Mouse (Mus musculus) heart, embryonic 10.5 days (tissue): Measurements from ENCODE around the gene Wdr83. TPM values are rescaled to one million over a fixed set of nuclear protein-coding genes. Genes with fewer than 3 reads are reported as not detected.
"Not testable (repeated sequence)": the region's sequence is repeated elsewhere in the genome, so short reads cannot be mapped to it uniquely, and the experiment has no call there.

Experiments
- DNase-seq: peaks from one replicate; pipeline ENCODE4 v3.0.0-alpha.2; 2017; ENCODE audit warnings: low spot score
- H3K27ac ChIP-seq: fragments of 300-500 bp; sonication (generic); 2 replicates; pipeline ENCODE4 v1.5.1; 2016; ENCODE audit warnings: mild to moderate bottlenecking
- H3K27me3 ChIP-seq: fragments of 300-500 bp; sonication (generic); 2 replicates; pipeline ENCODE4 v1.6.1; 2016; ENCODE audit warnings: mild to moderate bottlenecking; ENCODE audit not compliant: poor library complexity, insufficient read depth, severe bottlenecking
- H3K36me3 ChIP-seq: fragments of 300-500 bp; sonication (generic); 2 replicates; pipeline ENCODE4 v1.6.1; 2016; ENCODE audit warnings: mild to moderate bottlenecking, moderate library complexity
- H3K4me1 ChIP-seq: fragments of 300-500 bp; sonication (generic); 2 replicates; pipeline ENCODE4 v1.6.1; 2016; ENCODE audit warnings: mild to moderate bottlenecking
- H3K4me3 ChIP-seq: fragments of 300-500 bp; sonication (generic); 2 replicates; pipeline ENCODE4 v1.5.1; 2016; ENCODE audit warnings: mild to moderate bottlenecking, moderate library complexity
- H3K9me3 ChIP-seq: fragments of 300-500 bp; sonication (generic); 2 replicates; pipeline ENCODE4 v1.6.1; 2016; ENCODE audit warnings: mild to moderate bottlenecking, moderate library complexity
- WGBS: fragments of 180-500 bp; shearing (Covaris S2); methylation state at CpG from one replicate; pipeline ENCODE4 v1.1.7; 2016; 5-methylcytosine and 5-hydroxymethylcytosine counted together
- polyA plus RNA-seq: library from polyadenylated mRNA; unstranded; fragments of >200 nt; fragmentation: Nextera tagmentation; extraction: Ambion mirVana; gene quantifications from 2 replicates; pipeline ENCODE4 v1.2.1, GENCODE M21; 2016

The Wdr83 gene
- polyA plus RNA-seq, 1 experiment from 2014 or later = 47.9 TPM

GRCm38 (mm10) chr8:85091526-85092090, 10.5 kb upstream of the Wdr83 start:
- no peaks in the 10 kb centered on the region for H3K27me3 ChIP-seq
- no peak overlapping the region for H3K27ac ChIP-seq
- H3K4me1 ChIP-seq = peaks cover 3% of the 10 kb centered on the region; the same call in 1 of the 2 replicates
- no peaks in the 10 kb centered on the region for H3K9me3 ChIP-seq
- WGBS = 19% methylated on average over 21 of the region's 21 CpGs
- no peak overlapping the region for H3K4me3 ChIP-seq
- DNase-seq = peak; percentile 74
- peaks cover 59% of the 10 kb centered on the region for H3K36me3 ChIP-seq

GRCm38 (mm10) chr8:85090856-85091255, 9.8 kb upstream of the Wdr83 start:
- H3K4me3 ChIP-seq = no peak overlapping the region
- peaks cover 53% of the 10 kb centered on the region for H3K36me3 ChIP-seq
- peaks cover 3% of the 10 kb centered on the region; the same call in 1 of the 2 replicates for H3K4me1 ChIP-seq
- peak; percentile 72 for DNase-seq
- no peak overlapping the region for H3K27ac ChIP-seq
- no peaks in the 10 kb centered on the region for H3K27me3 ChIP-seq
- no peaks in the 10 kb centered on the region for H3K9me3 ChIP-seq
- 89% methylated on average over 11 of the region's 11 CpGs for WGBS

DNA sequence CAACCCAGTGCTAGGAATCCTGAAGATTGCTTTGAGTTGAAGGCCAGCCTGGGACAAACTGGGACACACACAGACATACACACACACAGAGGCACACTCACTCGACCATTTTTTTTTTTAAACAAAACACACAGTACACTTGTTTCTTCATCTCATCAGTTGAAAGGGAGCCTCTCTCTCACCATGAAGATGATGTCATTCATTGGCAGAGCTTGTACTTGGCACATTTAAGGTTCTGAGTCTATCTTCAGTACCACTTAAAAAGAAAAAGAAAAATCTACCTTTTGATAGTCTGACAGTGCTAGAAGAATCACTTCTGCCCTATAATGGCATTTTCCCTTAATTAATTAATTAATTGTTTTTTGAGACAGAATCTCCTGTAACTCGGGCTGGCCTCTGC, 7.7 kb upstream of the Wdr83 start:
- Histone ChIP-seq H3K4me3 (no peak overlapping the region), H3K9me3 (no peaks in the 10 kb centered on the region), H3K4me1 (peaks cover 8% of the 10 kb centered on the region), H3K27ac (no peak overlapping the region), H3K36me3 (peaks cover 39% of the 10 kb centered on the region), H3K27me3 (no peaks in the 10 kb centered on the region)
- DNase-seq = no peak
- 82% methylated on average over 2 of the region's 2 CpGs for WGBS

DNA sequence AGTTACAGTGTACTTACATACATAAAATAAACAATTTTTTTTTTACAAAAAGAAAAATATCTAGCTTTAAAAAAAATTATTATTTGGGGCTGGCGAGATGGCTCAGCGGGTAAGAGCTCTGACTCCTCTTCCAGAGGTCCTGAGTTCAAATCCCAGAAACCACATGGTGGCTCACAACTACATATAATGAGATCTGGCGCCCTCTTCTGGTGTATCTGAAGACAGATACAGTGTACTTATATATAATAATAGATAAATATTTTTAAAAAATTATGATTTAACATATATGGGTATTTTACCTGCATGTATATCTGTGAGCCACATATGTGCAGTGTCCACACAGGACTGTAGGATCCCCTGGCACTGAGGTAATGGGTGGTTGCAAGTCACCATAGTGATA, 5.1 kb upstream of the Wdr83 start:
- 77% methylated on average over 3 of the region's 3 CpGs for WGBS
- H3K27ac ChIP-seq = no peak overlapping the region
- no peak for DNase-seq
- no peaks in the 10 kb centered on the region for H3K9me3 ChIP-seq
- H3K27me3 ChIP-seq = no peaks in the 10 kb centered on the region
- no peak overlapping the region for H3K4me3 ChIP-seq
- H3K36me3 ChIP-seq = peaks cover 36% of the 10 kb centered on the region
- peaks cover 20% of the 10 kb centered on the region for H3K4me1 ChIP-seq

- DNase-seq = no peak
- Histone ChIP-seq H3K4me3 (no peak overlapping the region), H3K4me1 (peaks cover 26% of the 10 kb centered on the region), H3K36me3 (peaks cover 31% of the 10 kb centered on the region), H3K27ac (no peak overlapping the region), H3K27me3 (no peaks in the 10 kb centered on the region), H3K9me3 (no peaks in the 10 kb centered on the region)
- WGBS = 87% methylated on average over 8 of the region's 8 CpGs
These were observed 3.5 kb upstream of the Wdr83 start for GRCm38 (mm10) chr8:85084633-85085032.

DNA sequence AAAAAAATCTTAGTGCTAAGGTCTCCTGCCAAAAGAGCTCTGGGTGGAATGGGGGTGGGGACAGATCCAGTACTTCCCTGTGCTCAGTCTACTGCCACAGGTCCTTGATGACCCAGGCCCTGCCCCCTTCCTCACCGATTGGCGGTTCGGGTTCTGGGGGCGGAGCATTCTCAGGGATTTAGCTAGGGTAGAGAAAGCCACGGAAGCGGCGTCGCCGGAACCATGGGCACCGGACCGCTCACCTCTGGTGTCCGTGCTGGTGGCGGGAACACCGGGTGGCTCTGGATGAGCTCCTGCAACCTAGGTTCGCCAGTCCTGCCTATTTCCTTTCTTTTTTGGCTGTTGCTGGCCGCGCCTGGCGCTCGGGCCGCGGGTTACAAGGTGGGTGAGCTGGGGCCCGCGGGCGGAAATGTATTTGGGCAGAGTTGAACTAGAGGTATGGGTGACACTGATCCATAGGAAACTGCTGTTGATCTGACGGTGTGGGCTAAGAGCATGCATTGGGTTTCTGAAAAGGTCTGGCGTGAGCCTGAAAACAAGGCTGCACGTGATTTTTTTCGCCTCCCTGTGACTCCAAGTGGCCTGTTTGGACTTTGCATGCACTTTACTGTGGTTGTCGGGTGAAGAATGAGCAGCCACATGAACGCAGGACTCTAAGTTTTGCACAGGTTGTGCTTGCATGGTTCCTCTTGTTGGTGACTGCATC, 2.2 kb upstream of the Wdr83 start, which contains the start of gene Man2b1:
Man2b1 (plus strand) TSS at position 163 of the 706 bp plus-strand sequence.
- H3K9me3 ChIP-seq = no peaks in the 10 kb centered on the region
- DNase-seq = peak; percentile 94
- H3K27me3 ChIP-seq = no peaks in the 10 kb centered on the region
- H3K4me1 ChIP-seq = peaks cover 36% of the 10 kb centered on the region
- peaks cover 31% of the 10 kb centered on the region for H3K36me3 ChIP-seq
- peak within 1 kb of the TSS; percentile 72 for H3K4me3 ChIP-seq
- H3K27ac ChIP-seq = peak within 1 kb of the TSS; percentile 78
- 1% methylated on average over 30 of the region's 30 CpGs for WGBS

- H3K27ac ChIP-seq, H3K27me3 ChIP-seq, H3K4me3 ChIP-seq, H3K9me3 ChIP-seq, DNase-seq: not testable (repeated sequence)
- 82% methylated on average over 4 of the region's 4 CpGs for WGBS
- H3K4me1 ChIP-seq = peaks cover 36% of the 10 kb centered on the region
- H3K36me3 ChIP-seq = peaks cover 30% of the 10 kb centered on the region
These were observed 1.1 kb upstream of the Wdr83 start for GRCm38 (mm10) chr8:85082169-85082568.

- Histone ChIP-seq H3K4me1 (peaks cover 41% of the 10 kb centered on the region), H3K36me3 (peaks cover 35% of the 10 kb centered on the region), H3K9me3 (no peaks in the 10 kb centered on the region), H3K27ac (peak within 1 kb of the TSS; percentile 86), H3K27me3 (no peaks in the 10 kb centered on the region), H3K4me3 (peak within 1 kb of the TSS; percentile 90)
- WGBS = under 1% methylated on average over 30 of the region's 30 CpGs
- peak; percentile 88 for DNase-seq
These were observed 432 bp downstream of the Wdr83 start, which contains the start of gene Wdr83os for GRCm38 (mm10) chr8:85080532-85081215. Gene Wdr83os (plus strand): TSS chr8:85080740.

GRCm38 (mm10) chr8:85080214-85080531, 933 bp downstream of the Wdr83 start:
- peaks cover 43% of the 10 kb centered on the region for H3K4me1 ChIP-seq
- H3K36me3 ChIP-seq = peaks cover 35% of the 10 kb centered on the region
- 1% methylated on average over 25 of the region's 25 CpGs for WGBS
- peak overlapping the region; percentile 90 for H3K4me3 ChIP-seq
- H3K27ac ChIP-seq = peak overlapping the region; percentile 86
- no peaks in the 10 kb centered on the region for H3K27me3 ChIP-seq
- peak; percentile 77 for DNase-seq
- H3K9me3 ChIP-seq = no peaks in the 10 kb centered on the region

- H3K4me1 ChIP-seq = peaks cover 44% of the 10 kb centered on the region
- H3K27me3 ChIP-seq = no peaks in the 10 kb centered on the region
- no peaks in the 10 kb centered on the region for H3K9me3 ChIP-seq
- no peak overlapping the region for H3K4me3 ChIP-seq
- H3K27ac ChIP-seq = no peak overlapping the region; the same call in 1 of the 2 replicates
- H3K36me3 ChIP-seq = peaks cover 58% of the 10 kb centered on the region
- DNase-seq = peak; percentile 91
- WGBS = 0% methylated on average over 2 of the region's 2 CpGs
These were observed 4.1 kb downstream of the Wdr83 start for GRCm38 (mm10) chr8:85076993-85077392.

- Histone ChIP-seq H3K9me3 (no peaks in the 10 kb centered on the region), H3K27me3 (no peaks in the 10 kb centered on the region), H3K4me3 (peak overlapping the region; percentile 22; the same call in 1 of the 2 replicates), H3K27ac (no peak overlapping the region), H3K36me3 (peaks cover 58% of the 10 kb centered on the region), H3K4me1 (peaks cover 37% of the 10 kb centered on the region)
- 73% methylated on average over 9 of the region's 9 CpGs for WGBS
- DNase-seq = peak; percentile 82
These were observed 5.1 kb downstream of the Wdr83 start for GRCm38 (mm10) chr8:85076001-85076400.

DNA sequence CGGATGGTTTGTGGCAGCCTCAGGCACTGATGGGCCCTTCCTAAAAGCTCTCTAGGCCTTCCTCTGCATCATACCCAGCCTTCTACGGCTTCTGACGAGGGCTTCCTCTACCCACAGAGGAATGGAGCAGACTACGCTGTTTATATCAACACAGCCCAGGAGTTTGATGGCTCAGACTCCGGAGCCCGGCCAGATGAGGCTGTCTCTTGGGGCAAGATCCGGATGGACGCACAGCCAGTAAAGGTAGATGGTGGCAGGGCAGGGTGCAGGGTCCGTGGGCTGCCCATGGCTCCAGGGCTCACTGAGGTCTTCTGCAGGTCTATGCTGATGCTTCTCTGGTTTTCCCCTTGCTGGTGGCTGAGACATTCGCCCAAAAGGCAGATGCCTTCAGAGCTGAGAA, 6.5 kb downstream of the Wdr83 start:
- Histone ChIP-seq H3K36me3 (peaks cover 58% of the 10 kb centered on the region), H3K27ac (no peak overlapping the region), H3K4me3 (no peak overlapping the region), H3K27me3 (no peaks in the 10 kb centered on the region), H3K9me3 (no peaks in the 10 kb centered on the region), H3K4me1 (peaks cover 35% of the 10 kb centered on the region)
- no peak for DNase-seq
- WGBS = 92% methylated on average over 10 of the region's 10 CpGs

DNA sequence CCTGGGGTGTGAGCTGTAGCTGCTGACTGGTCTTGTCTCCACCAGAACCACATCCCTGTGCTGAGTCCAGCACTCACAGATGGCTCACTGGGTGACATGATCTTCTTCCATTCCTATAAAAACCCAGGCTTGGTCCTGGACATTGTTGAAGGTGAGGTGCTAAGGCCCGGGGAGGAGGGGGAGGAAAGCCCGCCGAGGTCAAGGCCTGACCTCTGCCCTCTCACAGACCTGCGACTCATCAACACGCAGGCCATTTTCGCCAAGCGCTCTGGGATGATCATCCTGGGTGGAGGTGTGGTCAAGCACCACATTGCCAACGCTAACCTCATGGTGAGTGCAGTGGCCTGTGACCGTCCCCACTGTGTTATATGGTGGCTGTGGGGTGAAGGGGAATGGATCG, 6.9 kb downstream of the Wdr83 start:
- Histone ChIP-seq H3K4me3 (no peak overlapping the region), H3K36me3 (peaks cover 55% of the 10 kb centered on the region)

More for the DNA sequence above, 6.9 kb downstream of the Wdr83 start:
- WGBS = 86% methylated on average over 10 of the region's 10 CpGs
- Histone ChIP-seq H3K27me3 (no peaks in the 10 kb centered on the region), H3K9me3 (no peaks in the 10 kb centered on the region), H3K4me1 (peaks cover 30% of the 10 kb centered on the region), H3K27ac (no peak overlapping the region)
- no peak for DNase-seq
